Mouse (Mus musculus) brain, embryonic 14.5 days (tissue): ENCODE data around the gene Phlda1. TPM values are rescaled to one million over a fixed set of nuclear protein-coding genes. Genes with fewer than 3 reads are reported as not detected.

Source experiments
- DNase-seq: peaks from one replicate; pipeline ENCODE4 v3.0.0-alpha.2; 2011; ENCODE audit warnings: low read depth
- CTCF ChIP-seq: fragments of 200-500 bp; IDR thresholded peaks from 2 replicates; pipeline ENCODE4 v1.5.1; 2012; ENCODE audit warnings: inconsistent platforms, mild to moderate bottlenecking, moderate library complexity, borderline replicate concordance; ENCODE audit not compliant: insufficient read depth, insufficient read length; ENCODE audit errors: extremely low read depth
- POLR2A ChIP-seq: fragments of 200-500 bp; IDR thresholded peaks from 2 replicates; pipeline ENCODE4 v1.6.1; 2012; ENCODE audit warnings: mild to moderate bottlenecking, inconsistent platforms, borderline replicate concordance; ENCODE audit not compliant: poor library complexity, insufficient read depth, insufficient read length, severe bottlenecking; ENCODE audit errors: extremely low read depth
- polyA plus RNA-seq: library from polyadenylated mRNA; depleted of rRNA; stranded (reverse); fragments of >200 nt; gene quantifications from 2 replicates; pipeline ENCODE4 v1.2.3, GENCODE M21; 2012

Gene Phlda1
- polyA plus RNA-seq, 1 experiment: 40.6 TPM

GRCm38 (mm10) chr10:111516172-111516588, 10.1 kb downstream of the Phlda1 start:
- no peak for DNase-seq
- TF ChIP-seq POLR2A (no peak), CTCF (no peak)

- DNase-seq: no peak
- no peak for TF ChIP-seq POLR2A
- no peak for TF ChIP-seq CTCF
Observed at GRCm38 (mm10) chr10:111516804-111517436, 10.8 kb downstream of the Phlda1 start.

- no peak for TF ChIP-seq CTCF
- TF ChIP-seq POLR2A: no peak
- DNase-seq: no peak
Observed at GRCm38 (mm10) chr10:111518350-111518749, 12.3 kb downstream of the Phlda1 start.

DNA sequence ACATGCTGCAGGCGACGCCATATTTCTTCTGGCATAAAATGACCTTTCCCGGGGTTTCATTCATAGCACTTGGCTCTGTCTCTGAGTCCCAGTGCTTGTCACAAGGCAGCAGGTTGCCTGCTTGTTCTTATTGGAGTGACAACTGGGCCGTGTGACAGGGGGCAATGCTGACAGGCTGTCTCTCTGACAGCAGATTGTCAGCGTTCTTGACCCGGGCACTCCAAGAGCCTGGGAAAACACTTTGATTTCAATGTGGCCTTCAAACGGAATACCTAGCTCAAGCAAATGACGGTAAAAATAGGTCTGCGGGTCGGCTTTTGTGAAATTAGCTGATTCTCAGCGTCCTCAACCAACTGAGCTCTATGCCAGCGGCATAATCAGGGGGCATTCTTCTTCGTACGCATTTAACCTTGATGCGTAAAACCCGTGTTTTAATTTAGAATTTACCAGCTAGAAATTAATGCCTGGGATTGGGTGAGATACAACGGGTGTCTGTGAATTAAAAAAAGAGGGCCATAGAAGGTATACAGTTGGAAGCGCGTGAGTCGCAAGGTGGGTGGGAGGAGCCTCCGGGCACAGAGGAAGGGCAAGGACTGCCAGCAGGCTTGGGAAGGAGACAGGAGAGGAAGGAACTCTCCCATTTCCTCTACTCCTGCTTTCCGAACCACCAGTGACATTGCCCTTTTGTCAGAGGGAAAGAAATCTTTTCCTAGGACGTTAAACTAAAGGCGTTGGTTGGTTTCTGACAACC, 13.7 kb downstream of the Phlda1 start:
- DNase-seq: peak; percentile 77
- no peak for TF ChIP-seq CTCF
- TF ChIP-seq POLR2A: no peak

DNA sequence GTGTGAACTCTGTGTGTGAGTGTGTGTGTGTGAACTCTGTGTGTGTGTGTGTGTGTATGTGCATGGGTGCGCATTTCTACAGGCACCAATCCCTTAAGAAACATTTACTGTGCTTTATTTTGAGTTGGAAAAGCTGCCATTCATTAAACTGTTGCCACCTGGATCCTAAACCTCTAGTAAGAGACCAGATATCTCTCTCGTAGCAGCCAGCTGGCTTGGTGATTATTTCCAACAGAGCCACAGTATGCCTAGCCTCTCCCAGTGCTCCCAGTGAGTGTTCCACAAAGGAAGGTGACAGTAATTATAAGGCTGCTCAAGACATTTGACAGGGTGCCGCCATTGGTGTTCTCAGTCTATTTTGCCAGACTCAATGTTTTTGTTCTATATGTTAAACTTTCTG, 14.5 kb downstream of the Phlda1 start:
- DNase-seq: peak; percentile 72
- TF ChIP-seq POLR2A: no peak
- no peak for TF ChIP-seq CTCF

DNA sequence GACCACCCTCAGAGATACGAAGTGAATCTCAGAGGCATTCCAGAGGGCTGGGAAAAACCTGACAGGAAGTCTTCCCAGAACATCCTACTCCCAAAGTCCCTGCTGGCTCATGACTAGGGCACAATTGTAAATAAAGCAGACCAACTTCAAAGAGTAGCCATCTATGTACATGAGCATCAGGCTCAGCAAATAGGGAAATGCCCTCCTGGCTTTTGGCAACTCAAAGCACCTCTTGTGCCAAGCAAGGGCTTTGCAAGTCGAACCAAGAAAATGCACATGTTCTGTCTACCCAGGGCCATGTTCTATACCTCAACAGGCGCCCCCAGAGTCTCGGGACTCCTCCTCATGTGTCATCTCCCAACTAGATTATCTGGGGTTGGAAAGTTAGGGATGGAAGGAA, 15.6 kb downstream of the Phlda1 start:
- no peak for DNase-seq
- TF ChIP-seq CTCF (no peak), POLR2A (no peak)

DNA sequence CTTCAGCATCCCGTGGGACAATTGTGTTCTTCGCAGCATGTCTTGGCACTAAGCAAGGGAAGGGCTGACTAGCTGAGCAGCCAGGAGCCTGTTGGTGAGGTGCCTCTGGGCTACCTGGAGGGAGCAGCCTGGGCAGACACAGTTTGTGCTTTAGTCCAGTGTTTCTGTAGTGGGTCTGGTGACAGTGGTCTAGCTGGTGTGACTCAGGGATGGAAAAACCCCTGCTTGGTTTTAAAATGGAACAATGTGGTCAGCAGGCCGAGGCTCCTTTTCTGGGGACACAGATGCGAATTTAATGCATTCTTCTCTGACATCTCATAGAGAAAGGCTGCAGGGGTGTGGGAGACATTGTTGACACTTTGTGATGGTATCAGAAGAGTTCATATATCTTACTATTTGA, 16.1 kb downstream of the Phlda1 start:
- DNase-seq: no peak
- TF ChIP-seq POLR2A (no peak), CTCF (no peak)

DNA sequence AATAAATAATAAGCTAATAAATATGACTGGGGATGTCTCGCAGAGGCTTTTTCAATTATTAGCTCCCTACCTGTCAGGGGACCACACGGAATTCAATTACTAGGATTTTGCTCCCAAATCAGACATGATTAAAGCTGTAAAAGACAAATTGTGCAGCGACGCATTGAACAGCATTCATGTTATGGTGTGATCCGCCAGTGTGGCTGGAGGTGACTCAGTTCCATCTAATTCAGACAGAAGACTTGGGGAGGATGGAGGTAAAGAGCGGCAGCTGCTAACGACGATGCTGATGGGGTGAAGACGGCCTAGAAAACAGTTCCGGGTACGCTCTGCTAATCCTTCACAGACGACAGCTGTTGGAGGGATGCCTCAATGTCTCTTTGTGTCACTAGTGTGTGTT, 17.8 kb downstream of the Phlda1 start:
- DNase-seq: peak; percentile 55
- TF ChIP-seq CTCF (no peak), POLR2A (no peak)

DNA sequence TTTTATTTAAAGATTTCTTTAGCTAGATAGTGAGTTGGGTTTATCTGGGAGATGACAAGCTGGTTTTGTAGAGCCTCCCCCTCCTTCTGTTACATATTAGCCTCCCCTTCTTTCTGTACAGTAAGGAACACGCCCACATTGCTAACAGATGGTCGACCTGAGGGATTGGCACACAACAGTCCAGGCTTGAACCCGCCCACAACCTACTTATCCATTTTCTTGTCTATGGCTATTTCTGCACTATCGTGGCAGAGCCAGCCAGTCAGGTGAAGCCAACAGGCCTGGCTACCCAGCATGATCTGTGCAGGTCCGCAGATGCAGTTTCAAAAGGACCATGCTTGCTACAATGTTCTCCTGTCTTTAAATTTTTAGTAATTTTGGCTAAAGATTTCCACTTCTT, 21.0 kb downstream of the Phlda1 start:
- DNase-seq: peak; percentile 62
- TF ChIP-seq POLR2A (no peak), CTCF (no peak)

GRCm38 (mm10) chr10:111527613-111528012, 21.5 kb downstream of the Phlda1 start:
- TF ChIP-seq CTCF: no peak
- TF ChIP-seq POLR2A: no peak
- DNase-seq: no peak

DNA sequence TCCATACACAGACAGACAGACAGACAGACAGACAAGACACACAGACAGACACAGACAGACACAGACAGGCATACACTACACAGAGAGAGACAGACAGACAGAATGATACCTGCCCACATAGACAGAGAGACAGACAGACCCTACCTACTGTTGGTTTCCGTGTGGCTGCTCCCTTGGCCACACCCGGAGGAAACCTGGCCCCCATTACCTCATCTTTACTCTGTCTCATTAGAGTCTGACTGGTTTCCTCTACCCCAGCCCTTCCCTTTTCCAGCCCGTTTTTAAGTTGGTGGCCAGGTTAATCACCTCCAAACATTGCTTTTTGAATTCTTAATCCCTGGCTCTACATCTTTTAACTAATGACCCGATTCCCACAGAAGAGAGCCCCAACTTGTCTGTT, 22.2 kb downstream of the Phlda1 start:
- TF ChIP-seq CTCF: no peak
- no peak for TF ChIP-seq POLR2A
- DNase-seq: no peak

DNA sequence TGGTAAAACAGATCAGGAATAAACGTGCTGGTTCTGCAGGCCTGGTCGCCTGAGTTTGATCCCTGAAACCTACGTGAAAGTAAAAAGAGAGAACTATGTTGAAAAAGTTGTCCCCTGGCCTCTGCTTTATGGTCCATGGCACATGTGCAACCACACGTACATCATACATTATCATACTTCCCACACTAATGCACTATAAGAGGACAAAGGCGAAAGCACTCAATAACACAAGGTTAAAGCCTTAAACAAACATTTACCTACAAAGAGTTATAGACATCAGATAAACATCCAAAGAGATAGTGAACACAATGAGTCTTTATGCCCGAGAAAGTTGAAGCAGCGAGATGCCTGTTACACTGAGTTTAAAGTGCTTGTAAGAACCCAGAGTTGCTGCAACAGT, 24.3 kb downstream of the Phlda1 start:
- DNase-seq: no peak
- no peak for TF ChIP-seq CTCF
- no peak for TF ChIP-seq POLR2A

DNA sequence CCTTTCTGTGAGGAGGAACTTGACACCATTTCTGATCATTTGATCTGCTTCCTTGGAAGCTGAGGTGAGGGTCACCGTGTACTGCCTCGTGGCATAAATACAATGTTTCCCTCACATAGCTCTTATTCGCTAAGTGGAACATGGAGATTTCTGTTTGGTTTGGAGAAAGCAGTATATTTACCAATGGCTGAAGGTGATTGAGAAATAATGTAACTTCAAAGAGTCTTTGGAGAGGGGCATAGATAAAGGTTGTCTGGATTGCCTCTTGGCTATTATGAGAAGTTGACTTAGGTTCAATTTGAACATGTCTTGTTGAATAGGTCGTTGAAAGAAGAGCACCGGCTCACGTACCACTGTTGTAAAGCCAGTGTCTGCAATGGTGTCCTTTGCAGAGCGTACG, 28.6 kb downstream of the Phlda1 start:
- DNase-seq: no peak
- no peak for TF ChIP-seq CTCF
- TF ChIP-seq POLR2A: no peak
